Mouse (Mus musculus) heart, postnatal 0 days (tissue): ENCODE data around the gene Calm1.

Source experiments
- CTCF ChIP-seq: IDR thresholded peaks from 2 replicates; pipeline ENCODE4 v1.5.1; 2016; ENCODE audit warnings: antibody characterized with exemption, control low read depth, low read depth
- EP300 ChIP-seq: IDR thresholded peaks from 2 replicates; pipeline ENCODE4 v1.6.1; 2016; ENCODE audit warnings: antibody characterized with exemption, low read depth

GRCm38 (mm10) chr12:100203759-100204158, 4.5 kb downstream of the Calm1 start:
- TF ChIP-seq CTCF (no peak), EP300 (no peak)
